Mouse (Mus musculus): ENCODE measurements at regions not wholly inside any gene's neighbourhood (a gene's known extent, or its start where the extent isn't known, plus 50 kb on each side); places are given as distances from the start of the nearest gene placed in this dataset.
A peak's percentile ranks its signal among the peaks of the same experiment; 100 is the strongest.

DNA sequence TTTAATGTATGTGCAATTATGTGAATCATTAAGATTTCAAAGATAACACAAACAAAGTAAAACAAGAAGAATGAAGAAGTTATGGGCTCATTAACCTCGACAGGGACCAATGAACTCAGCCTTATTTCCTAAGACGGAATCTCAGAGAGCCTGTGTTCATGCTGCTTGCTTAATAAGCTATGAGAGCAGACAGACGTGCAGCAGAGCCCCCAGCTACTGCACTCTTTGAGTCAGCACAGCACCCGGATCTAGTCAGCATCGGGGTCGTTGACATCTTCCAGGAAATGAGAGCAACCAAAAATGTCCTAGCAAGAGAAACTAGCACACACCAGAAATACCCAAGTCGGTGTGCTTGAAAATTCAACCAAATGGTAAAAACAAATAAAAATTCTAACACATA is 582.1 kb downstream of the Rps29 start:
- WGBS, result 61% methylated on average over 7 of the region's 7 CpGs
- ATAC-seq (no peak), DNase-seq (no peak)
- no peak overlapping the region for H3K4me3 ChIP-seq (ENCODE audit: low read depth, low read length)
- no peaks in the 10 kb centered on the region for H3K9me3 ChIP-seq (ENCODE audit: low read length)
- TF ChIP-seq CTCF (IDR thresholded peaks at IDR 0.05; ENCODE audit: low read depth), result no peak
- no peak overlapping the region for H3K27ac ChIP-seq (ENCODE audit: low read depth, low read length)
- H3K27me3 ChIP-seq (ENCODE audit: insufficient read depth, low read length), result no peaks in the 10 kb centered on the region
- no peaks in the 10 kb centered on the region for H3K36me3 ChIP-seq (ENCODE audit: insufficient read depth)
- H3K4me1 ChIP-seq (ENCODE audit: insufficient read depth), result no peaks in the 10 kb centered on the region
- H3K4me2 ChIP-seq (ENCODE audit: low read depth), result no peak overlapping the region
- no peak overlapping the region for H3K9ac ChIP-seq

DNA sequence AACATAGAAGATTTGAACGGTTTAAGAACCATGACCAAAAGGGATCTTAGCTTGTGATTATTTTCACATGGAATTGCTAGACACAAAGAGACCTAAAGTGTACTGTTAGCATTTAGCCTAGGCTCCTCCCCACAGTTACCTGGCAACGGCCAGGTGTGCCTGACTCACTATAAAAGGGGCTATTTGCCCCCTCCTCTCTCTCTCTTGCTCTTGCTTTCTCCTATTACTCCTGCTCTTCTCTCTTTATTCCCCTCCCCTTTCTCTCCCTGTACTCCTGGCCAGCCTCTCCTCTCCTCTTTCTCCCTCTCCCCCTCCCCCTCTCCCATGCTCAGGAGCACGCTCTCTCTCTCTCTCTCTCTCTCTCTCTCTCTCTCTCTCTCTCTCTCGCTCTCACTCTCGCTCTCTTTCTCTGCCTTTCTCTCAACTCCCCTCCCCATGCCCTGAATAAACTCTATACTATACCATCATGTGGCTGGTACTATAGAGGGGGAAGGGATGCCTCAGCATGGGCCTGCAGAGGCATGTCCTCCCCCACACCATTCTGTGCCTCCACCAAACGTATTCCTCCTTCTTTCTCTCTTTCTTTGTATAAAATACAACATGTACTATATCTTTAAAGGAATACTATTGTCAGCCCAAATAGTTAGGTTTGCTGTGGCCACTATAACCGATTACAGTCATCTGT is 603.9 kb downstream of the Rps29 start:
- H3K36me3 ChIP-seq (ENCODE audit: insufficient read depth), result no peaks in the 10 kb centered on the region
- no peak; the same call in 1 of the 2 replicates for ATAC-seq
- H3K27me3 ChIP-seq (ENCODE audit: insufficient read depth, low read length), result no peaks in the 10 kb centered on the region
- DNase-seq, result no peak
- H3K4me3 ChIP-seq (ENCODE audit: low read depth, low read length), result no peak overlapping the region
- H3K9me3 ChIP-seq (ENCODE audit: low read length), result no peaks in the 10 kb centered on the region
- H3K4me2 ChIP-seq (ENCODE audit: low read depth), result no peak overlapping the region
- H3K4me1 ChIP-seq (ENCODE audit: insufficient read depth), result no peaks in the 10 kb centered on the region
- H3K9ac ChIP-seq, result no peak overlapping the region
- 41% methylated on average over 7 of the region's 7 CpGs for WGBS
- no peak for TF ChIP-seq CTCF (IDR thresholded peaks at IDR 0.05; ENCODE audit: low read depth)
- H3K27ac ChIP-seq (ENCODE audit: low read depth, low read length), result no peak overlapping the region

DNA sequence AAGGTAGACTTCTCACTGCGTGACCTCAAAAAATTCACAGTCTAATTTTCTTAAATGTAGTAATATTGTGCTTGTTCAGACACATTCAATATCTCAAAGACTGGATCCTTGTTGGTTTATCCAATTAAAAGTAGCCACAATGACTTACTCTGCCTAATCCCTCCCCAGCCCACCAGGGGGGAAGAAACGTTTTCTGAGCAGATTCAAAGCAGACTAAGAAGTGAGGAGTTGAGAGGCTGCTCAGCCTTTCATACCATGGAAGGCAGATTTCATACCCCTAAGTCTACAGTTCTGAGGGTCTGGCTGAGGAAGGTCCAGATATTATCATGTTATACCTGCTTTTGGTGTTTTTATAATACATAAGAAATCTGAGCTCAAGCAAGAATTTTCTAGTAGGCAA is 604.7 kb downstream of the Rps29 start:
- Histone ChIP-seq H3K9me3 (ENCODE audit: low read length) (no peaks in the 10 kb centered on the region), H3K36me3 (ENCODE audit: insufficient read depth) (no peaks in the 10 kb centered on the region), H3K27me3 (ENCODE audit: insufficient read depth, low read length) (no peaks in the 10 kb centered on the region), H3K9ac (no peak overlapping the region), H3K4me3 (ENCODE audit: low read depth, low read length) (no peak overlapping the region), H3K4me2 (ENCODE audit: low read depth) (no peak overlapping the region), H3K4me1 (ENCODE audit: insufficient read depth) (no peaks in the 10 kb centered on the region), H3K27ac (ENCODE audit: low read depth, low read length) (no peak overlapping the region)
- WGBS, result 19% methylated on average over 2 of the region's 2 CpGs
- DNase-seq (no peak), ATAC-seq (no peak)
- TF ChIP-seq CTCF (IDR thresholded peaks at IDR 0.05; ENCODE audit: low read depth), result no peak

DNA sequence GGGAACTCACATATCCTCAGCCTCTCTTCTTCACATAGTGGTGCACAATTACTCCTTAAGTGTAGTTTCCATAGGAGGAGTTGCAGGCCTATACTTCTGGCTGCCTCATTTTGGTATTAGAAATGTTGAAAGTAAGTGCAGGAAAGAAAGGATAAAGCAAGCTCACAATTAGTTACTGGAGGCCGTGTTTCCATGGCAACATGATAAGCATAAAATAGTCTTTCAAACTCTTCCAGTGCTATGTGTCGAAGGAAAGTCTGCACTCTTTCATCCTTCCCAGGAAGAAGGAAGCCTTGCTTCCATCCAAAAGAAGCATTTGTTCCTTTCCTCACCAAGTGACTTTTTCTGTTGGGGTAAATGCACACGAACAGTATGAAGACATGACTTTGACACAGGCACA is 617.2 kb downstream of the Rps29 start:
- no peak for TF ChIP-seq CTCF (IDR thresholded peaks at IDR 0.05; ENCODE audit: low read depth)
- H3K36me3 ChIP-seq (ENCODE audit: insufficient read depth), result no peaks in the 10 kb centered on the region
- no peak overlapping the region for H3K27ac ChIP-seq (ENCODE audit: low read depth, low read length)
- H3K4me1 ChIP-seq (ENCODE audit: insufficient read depth), result 0 out of 2 replicates have a peak, but pooled peaks cover 4% of the 10 kb centered on the region
- ATAC-seq (peak; percentile 50; the same call in 1 of the 2 replicates), DNase-seq (peak; percentile 62)
- no peak overlapping the region for H3K4me3 ChIP-seq (ENCODE audit: low read depth, low read length)
- WGBS, result 28% methylated on average over 3 of the region's 3 CpGs
- H3K27me3 ChIP-seq (ENCODE audit: insufficient read depth, low read length), result no peaks in the 10 kb centered on the region
- no peak overlapping the region for H3K4me2 ChIP-seq (ENCODE audit: low read depth)
- H3K9ac ChIP-seq, result no peak overlapping the region
- no peaks in the 10 kb centered on the region for H3K9me3 ChIP-seq (ENCODE audit: low read length)

DNA sequence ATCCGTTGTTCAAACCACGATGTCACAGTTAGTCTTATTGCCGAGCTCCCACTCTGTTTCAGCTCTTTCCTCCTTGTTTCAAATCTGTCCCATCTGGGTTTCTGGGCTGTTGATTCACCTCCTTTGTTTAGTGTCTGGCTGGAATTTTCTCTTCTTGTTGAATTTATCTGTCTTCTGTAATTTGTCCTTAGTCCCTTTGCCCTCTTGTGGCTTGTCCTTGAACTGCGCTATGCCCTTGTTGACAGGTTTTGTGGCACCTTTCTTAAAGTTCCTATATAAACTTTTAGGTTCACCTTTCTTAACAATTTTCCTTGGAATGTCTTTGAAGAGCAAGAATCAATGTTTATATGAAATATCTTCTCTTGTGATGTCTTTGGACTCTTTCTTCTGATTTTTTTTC is 658.2 kb downstream of the Rps29 start:
- H3K36me3 ChIP-seq (ENCODE audit: insufficient read depth), result no peaks in the 10 kb centered on the region
- no peak overlapping the region for H3K4me2 ChIP-seq (ENCODE audit: low read depth)
- no peak overlapping the region for H3K4me3 ChIP-seq (ENCODE audit: low read depth, low read length)
- peak; percentile 64 for TF ChIP-seq CTCF (IDR thresholded peaks at IDR 0.05; ENCODE audit: low read depth)
- no peaks in the 10 kb centered on the region for H3K9me3 ChIP-seq (ENCODE audit: low read length)
- 75% methylated on average over 4 of the region's 4 CpGs for WGBS
- H3K27me3 ChIP-seq (ENCODE audit: insufficient read depth, low read length), result no peaks in the 10 kb centered on the region
- ATAC-seq (no peak), DNase-seq (peak; percentile 36)
- no peaks in the 10 kb centered on the region for H3K4me1 ChIP-seq (ENCODE audit: insufficient read depth)
- H3K27ac ChIP-seq (ENCODE audit: low read depth, low read length), result no peak overlapping the region
- H3K9ac ChIP-seq, result no peak overlapping the region

DNA sequence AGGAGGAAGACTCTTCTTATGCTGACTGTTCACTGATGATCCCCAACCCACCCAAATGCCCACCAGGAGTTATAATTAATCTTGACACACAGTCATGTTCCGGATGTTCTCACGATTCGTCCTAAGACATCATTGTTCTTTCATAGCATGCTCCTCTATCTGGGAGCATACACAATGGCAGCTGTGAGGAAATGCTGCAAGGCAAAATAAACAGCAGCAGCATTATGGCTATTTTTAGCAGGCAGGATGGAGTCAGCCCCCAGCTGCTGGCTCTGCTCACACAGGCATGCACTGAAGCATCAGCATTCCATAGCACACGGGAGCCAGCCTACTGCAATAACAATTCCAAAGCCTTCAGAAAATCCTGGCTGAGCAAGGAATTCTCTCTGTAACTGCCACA is 696.0 kb downstream of the Rps29 start:
- DNase-seq, result peak; percentile 49
- H3K4me2 ChIP-seq (ENCODE audit: low read depth), result no peak overlapping the region
- no peak overlapping the region for H3K9ac ChIP-seq
- 0 out of 2 replicates have a peak overlapping the region, but pooled peaks have one; percentile 21 for H3K27ac ChIP-seq (ENCODE audit: low read depth, low read length)
- H3K36me3 ChIP-seq (ENCODE audit: insufficient read depth), result no peaks in the 10 kb centered on the region
- H3K27me3 ChIP-seq (ENCODE audit: insufficient read depth, low read length), result no peaks in the 10 kb centered on the region
- H3K9me3 ChIP-seq (ENCODE audit: low read length), result no peaks in the 10 kb centered on the region
- no peak for TF ChIP-seq CTCF (IDR thresholded peaks at IDR 0.05; ENCODE audit: low read depth)
- ATAC-seq, result peak; percentile 86
- H3K4me1 ChIP-seq (ENCODE audit: insufficient read depth), result 0 out of 2 replicates have a peak, but pooled peaks cover 8% of the 10 kb centered on the region
- WGBS, result 47% methylated on average over 4 of the region's 4 CpGs
- H3K4me3 ChIP-seq (ENCODE audit: low read depth, low read length), result no peak overlapping the region

- H3K4me2 ChIP-seq (ENCODE audit: low read depth), result no peak overlapping the region
- no peak for TF ChIP-seq CTCF (IDR thresholded peaks at IDR 0.05; ENCODE audit: low read depth)
- no peak overlapping the region for H3K4me3 ChIP-seq (ENCODE audit: low read depth, low read length)
- no peaks in the 10 kb centered on the region for H3K9me3 ChIP-seq (ENCODE audit: low read length)
- ATAC-seq (no peak), DNase-seq (no peak)
- WGBS, result 79% methylated on average over 7 of the region's 7 CpGs
- H3K9ac ChIP-seq, result no peak overlapping the region
- no peaks in the 10 kb centered on the region for H3K27me3 ChIP-seq (ENCODE audit: insufficient read depth, low read length)
- H3K36me3 ChIP-seq (ENCODE audit: insufficient read depth), result no peaks in the 10 kb centered on the region
- H3K27ac ChIP-seq (ENCODE audit: low read depth, low read length), result no peak overlapping the region
- H3K4me1 ChIP-seq (ENCODE audit: insufficient read depth), result 0 out of 2 replicates have a peak, but pooled peaks cover 7% of the 10 kb centered on the region
These were observed 700.8 kb downstream of the Rps29 start for GRCm38 (mm10) chr12:68458196-68458595.

All from forebrain, postnatal 0 days (tissue).